Mouse (Mus musculus) kidney, adult 18-20 months (tissue): ENCODE data around the gene Cltc.

ENCODE experiments used
- DNase-seq: peaks from one replicate; pipeline ENCODE4 v3.0.0; 2021

The Cltc gene

GRCm38 (mm10) chr11:86644553-86644952 lies 112.8 kb downstream of the Cltc start:
- DNase-seq: no peak
